Mouse (Mus musculus) thymus, postnatal 14 days (tissue): Measurements from ENCODE around the gene Arvcf.

ENCODE experiments used
- DNase-seq: peaks from one replicate; pipeline ENCODE4 v3.0.0; 2021

Arvcf gene

GRCm38 (mm10) chr16:18413032-18413816 lies 65.2 kb downstream of the Arvcf start:
- DNase-seq: no peak

- DNase-seq: peak; percentile 34
These were observed 68.2 kb downstream of the Arvcf start for GRCm38 (mm10) chr16:18416094-18416761.

- no peak for DNase-seq
These were observed 68.9 kb downstream of the Arvcf start for GRCm38 (mm10) chr16:18416837-18417236.

GRCm38 (mm10) chr16:18417491-18417890 lies 69.5 kb downstream of the Arvcf start:
- DNase-seq: no peak

GRCm38 (mm10) chr16:18418756-18419602 lies 71.0 kb downstream of the Arvcf start:
- DNase-seq: no peak

- DNase-seq: no peak
These were observed 71.6 kb downstream of the Arvcf start for GRCm38 (mm10) chr16:18419603-18420026.

- no peak for DNase-seq
These were observed 72.6 kb downstream of the Arvcf start for GRCm38 (mm10) chr16:18420571-18420970.

- DNase-seq: no peak
These were observed 75.4 kb downstream of the Arvcf start for GRCm38 (mm10) chr16:18423203-18423914.

- no peak for DNase-seq
These were observed 75.9 kb downstream of the Arvcf start for GRCm38 (mm10) chr16:18423915-18424265.

- DNase-seq: peak; percentile 23
These were observed 76.5 kb downstream of the Arvcf start for GRCm38 (mm10) chr16:18424364-18425045.

- DNase-seq: no peak
These were observed 77.7 kb downstream of the Arvcf start for GRCm38 (mm10) chr16:18425475-18426214.

GRCm38 (mm10) chr16:18426215-18426791 lies 78.3 kb downstream of the Arvcf start, which contains the start of gene Txnrd2:
Gene Txnrd2 (plus strand): TSS chr16:18426384.
- peak; percentile 73 for DNase-seq

- no peak for DNase-seq
These were observed 78.9 kb downstream of the Arvcf start, which contains the start of gene Comt for GRCm38 (mm10) chr16:18426802-18427280. Gene Comt (minus strand): TSS chr16:18426852.

- no peak for DNase-seq
These were observed 80.1 kb downstream of the Arvcf start for GRCm38 (mm10) chr16:18428011-18428515.

GRCm38 (mm10) chr16:18428516-18429042 lies 80.6 kb downstream of the Arvcf start:
- DNase-seq: no peak

- no peak for DNase-seq
These were observed 81.7 kb downstream of the Arvcf start for GRCm38 (mm10) chr16:18429641-18430040.

- DNase-seq: no peak
These were observed 82.7 kb downstream of the Arvcf start for GRCm38 (mm10) chr16:18430641-18431212.

- no peak for DNase-seq
These were observed 85.4 kb downstream of the Arvcf start for GRCm38 (mm10) chr16:18433341-18433920.

GRCm38 (mm10) chr16:18436128-18436527 lies 88.1 kb downstream of the Arvcf start:
- no peak for DNase-seq
